Mouse (Mus musculus) embryonic facial prominence, embryonic 15.5 days (tissue): ENCODE measurements around the gene Padi2. TPM values are rescaled to one million over a fixed set of nuclear protein-coding genes. Genes with fewer than 3 reads are reported as not detected.

ENCODE experiments used
- ATAC-seq: fragments of 200-750 bp; cut with Nextera tagmentation; 2 replicates; pipeline ENCODE4 v1.8.0; 2017; ENCODE audit warnings: low read depth, moderate TSS enrichment; ENCODE audit not compliant: insufficient number of reproducible peaks, low FRiP score, low TSS enrichment
- H3K27ac ChIP-seq: fragments of 300-500 bp; sonication (generic); replicated peaks from 2 replicates; pipeline ENCODE4 v1.5.1; 2015; ENCODE audit warnings: mild to moderate bottlenecking, inconsistent platforms
- H3K27me3 ChIP-seq: fragments of 300-500 bp; sonication (generic); 2 replicates; pipeline ENCODE4 v1.6.1; 2015; ENCODE audit warnings: inconsistent platforms
- H3K36me3 ChIP-seq: fragments of 300-500 bp; sonication (generic); 2 replicates; pipeline ENCODE4 v1.6.1; 2015; ENCODE audit warnings: mild to moderate bottlenecking, inconsistent platforms
- H3K4me1 ChIP-seq: fragments of 300-500 bp; sonication (generic); 2 replicates; pipeline ENCODE4 v1.6.1; 2015; ENCODE audit warnings: inconsistent platforms
- H3K4me2 ChIP-seq: fragments of 300-500 bp; sonication (generic); replicated peaks from 2 replicates; pipeline ENCODE4 v1.6.1; 2015; ENCODE audit warnings: mild to moderate bottlenecking, inconsistent platforms
- H3K4me3 ChIP-seq: fragments of 300-500 bp; sonication (generic); replicated peaks from 2 replicates; pipeline ENCODE4 v1.5.1; 2015; ENCODE audit warnings: mild to moderate bottlenecking, inconsistent platforms
- H3K9ac ChIP-seq: fragments of 300-500 bp; sonication (generic); 2 replicates; pipeline ENCODE4 v1.6.1; 2015; ENCODE audit warnings: inconsistent platforms
- H3K9me3 ChIP-seq: fragments of 300-500 bp; sonication (generic); replicated peaks from 2 replicates; pipeline ENCODE4 v1.6.1; 2016; ENCODE audit warnings: inconsistent platforms
- WGBS: fragments of 180-500 bp; shearing (Covaris S2); methylation state at CpG from one replicate; pipeline ENCODE4 v1.1.7; 2015; 5-methylcytosine and 5-hydroxymethylcytosine counted together
- polyA plus RNA-seq: library from polyadenylated mRNA; unstranded; fragments of >200 nt; fragmentation: Nextera tagmentation; extraction: Ambion mirVana; gene quantifications from 2 replicates; pipeline ENCODE4 v1.2.1, GENCODE M21; 2015

The Padi2 gene
- polyA plus RNA-seq, 1 experiment from 2014 or later = 15.3 TPM

DNA sequence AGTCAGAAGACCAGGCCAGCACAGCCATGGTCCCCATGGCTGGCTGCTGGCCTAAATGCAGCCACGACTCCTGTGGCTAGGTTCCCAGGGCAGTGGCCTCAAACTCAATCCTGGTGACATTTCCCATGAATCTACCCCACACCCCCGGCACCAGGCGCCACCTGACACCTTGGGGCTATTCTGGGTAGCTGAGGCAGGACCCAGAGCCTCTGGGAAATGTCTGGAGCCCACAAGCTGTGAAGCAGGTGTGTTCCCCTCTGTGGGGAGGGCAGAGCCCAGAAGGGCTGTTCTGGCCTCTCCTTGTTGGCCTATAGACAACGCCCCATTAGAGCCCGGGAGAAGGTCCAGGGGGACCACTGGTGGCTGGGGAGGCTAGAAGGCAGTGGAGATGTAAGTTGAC is 16.4 kb downstream of the Padi2 start:
- no peak overlapping the region for H3K9ac ChIP-seq
- no peaks in the 10 kb centered on the region for H3K9me3 ChIP-seq
- ATAC-seq = no peak
- H3K4me2 ChIP-seq = no peak overlapping the region
- H3K36me3 ChIP-seq = no peaks in the 10 kb centered on the region
- no peak overlapping the region for H3K27ac ChIP-seq
- no peak overlapping the region for H3K4me3 ChIP-seq
- no peaks in the 10 kb centered on the region for H3K4me1 ChIP-seq
- no peaks in the 10 kb centered on the region for H3K27me3 ChIP-seq
- 82% methylated on average over 5 of the region's 5 CpGs for WGBS

DNA sequence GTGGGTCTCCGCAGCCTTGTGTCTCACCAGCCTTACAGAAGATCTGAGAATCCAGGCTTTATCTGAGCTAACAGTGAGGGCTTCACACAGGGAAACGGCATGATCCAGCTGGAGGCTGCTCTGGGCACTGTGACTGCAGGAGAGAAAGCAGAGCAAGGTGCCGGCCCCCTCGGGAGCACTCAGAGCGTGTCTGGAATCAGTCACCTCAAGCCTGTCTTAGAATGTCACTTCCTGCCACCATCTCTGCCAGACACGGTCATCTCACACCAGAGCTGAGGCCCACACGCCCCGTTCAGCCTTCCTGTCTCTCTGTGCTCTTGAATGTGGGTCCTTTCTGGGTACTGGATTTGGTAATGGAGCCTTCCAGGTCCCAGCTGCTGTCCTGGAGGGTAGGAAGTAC is 19.5 kb downstream of the Padi2 start:
- Histone ChIP-seq H3K4me2 (no peak overlapping the region), H3K9ac (no peak overlapping the region), H3K27ac (no peak overlapping the region), H3K27me3 (no peaks in the 10 kb centered on the region), H3K4me3 (no peak overlapping the region), H3K36me3 (no peaks in the 10 kb centered on the region), H3K9me3 (no peaks in the 10 kb centered on the region), H3K4me1 (no peaks in the 10 kb centered on the region)
- 65% methylated on average over 8 of the region's 8 CpGs for WGBS
- ATAC-seq = no peak

DNA sequence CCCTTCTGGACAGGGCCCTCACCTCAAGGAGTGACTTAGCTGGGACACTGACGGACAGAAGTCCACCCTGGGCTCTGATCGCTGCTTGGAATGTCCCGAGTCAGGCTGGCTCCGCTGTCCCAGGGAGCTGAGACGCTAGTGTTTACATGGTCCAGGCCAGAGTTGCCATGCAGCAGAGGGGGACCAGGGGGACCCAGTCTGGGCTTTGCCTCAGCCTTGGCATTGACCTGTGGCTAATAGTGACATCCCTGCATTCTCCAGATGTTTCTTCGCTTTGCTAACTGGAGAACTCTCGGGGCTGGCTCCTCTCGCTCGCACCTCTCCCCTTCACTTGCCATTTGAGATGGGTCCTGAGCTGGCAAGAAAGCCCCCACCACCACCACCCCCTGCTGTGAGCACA is 22.2 kb downstream of the Padi2 start:
- Histone ChIP-seq H3K4me2 (no peak overlapping the region), H3K9ac (no peak overlapping the region), H3K4me3 (no peak overlapping the region), H3K9me3 (no peaks in the 10 kb centered on the region), H3K4me1 (no peaks in the 10 kb centered on the region), H3K27me3 (no peaks in the 10 kb centered on the region), H3K36me3 (no peaks in the 10 kb centered on the region), H3K27ac (no peak overlapping the region)
- 76% methylated on average over 9 of the region's 9 CpGs for WGBS
- ATAC-seq = no peak

DNA sequence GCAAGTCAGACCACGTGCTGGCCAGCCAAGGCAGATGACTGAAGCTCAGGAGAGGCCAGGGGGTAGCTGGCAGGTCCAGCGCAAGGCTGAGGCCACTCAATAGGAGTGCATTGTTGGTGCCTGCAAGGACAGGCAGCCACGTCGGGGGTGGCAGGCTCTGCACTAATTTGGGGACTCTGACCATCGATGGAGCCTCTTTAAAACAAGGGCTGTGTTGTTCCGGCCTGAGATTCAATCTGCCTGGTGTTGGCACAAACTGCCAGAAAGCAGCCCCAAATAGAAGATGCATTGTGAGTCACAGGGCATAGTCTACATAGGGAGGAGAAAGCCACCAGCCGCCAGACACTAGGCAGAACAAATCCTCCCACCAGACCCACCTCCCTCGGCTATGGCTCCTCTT is 23.6 kb downstream of the Padi2 start:
- no peaks in the 10 kb centered on the region for H3K36me3 ChIP-seq
- H3K4me1 ChIP-seq = no peaks in the 10 kb centered on the region
- H3K27me3 ChIP-seq = no peaks in the 10 kb centered on the region
- H3K4me3 ChIP-seq = no peak overlapping the region
- 31% methylated on average over 8 of the region's 8 CpGs for WGBS
- ATAC-seq = no peak
- no peak overlapping the region for H3K9ac ChIP-seq
- no peak overlapping the region for H3K27ac ChIP-seq
- H3K9me3 ChIP-seq = no peaks in the 10 kb centered on the region
- no peak overlapping the region for H3K4me2 ChIP-seq

GRCm38 (mm10) chr4:140930900-140931470 is 24.8 kb downstream of the Padi2 start:
- H3K9ac ChIP-seq = no peak overlapping the region
- no peak overlapping the region for H3K27ac ChIP-seq
- no peak overlapping the region for H3K4me3 ChIP-seq
- no peak overlapping the region for H3K4me2 ChIP-seq
- no peaks in the 10 kb centered on the region for H3K4me1 ChIP-seq
- 55% methylated on average over 10 of the region's 10 CpGs for WGBS
- no peaks in the 10 kb centered on the region for H3K27me3 ChIP-seq
- no peaks in the 10 kb centered on the region for H3K36me3 ChIP-seq
- no peaks in the 10 kb centered on the region for H3K9me3 ChIP-seq
- ATAC-seq = no peak

DNA sequence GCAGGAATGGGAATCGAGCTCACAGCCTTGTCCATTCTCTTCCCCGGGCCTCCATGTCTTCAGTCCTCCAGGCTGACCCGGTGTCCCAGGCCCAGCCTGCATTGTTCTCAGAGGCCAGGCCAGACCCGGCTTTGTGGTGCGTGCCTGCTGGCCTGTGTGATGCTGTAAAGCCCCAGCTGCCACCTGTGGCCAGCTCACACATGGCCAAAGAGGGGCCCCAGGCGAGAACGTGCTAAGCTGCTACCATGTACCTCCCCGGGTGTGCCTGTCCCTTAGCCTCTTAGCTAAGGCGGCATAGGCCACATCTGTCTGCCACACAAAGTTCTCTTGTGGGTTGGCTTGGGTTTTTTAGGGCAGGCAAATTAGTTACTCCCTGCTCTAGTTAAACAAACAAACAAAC is 29.5 kb downstream of the Padi2 start:
- Histone ChIP-seq H3K4me2 (no peak overlapping the region), H3K9ac (no peak overlapping the region), H3K36me3 (no peaks in the 10 kb centered on the region), H3K4me1 (no peaks in the 10 kb centered on the region), H3K27me3 (no peaks in the 10 kb centered on the region), H3K27ac (no peak overlapping the region), H3K4me3 (no peak overlapping the region), H3K9me3 (0 out of 2 replicates have a peak, but pooled peaks cover 4% of the 10 kb centered on the region)
- no peak for ATAC-seq
- 78% methylated on average over 9 of the region's 9 CpGs for WGBS

GRCm38 (mm10) chr4:140944356-140944755 is 38.2 kb downstream of the Padi2 start:
- H3K4me2 ChIP-seq = no peak overlapping the region
- H3K9me3 ChIP-seq = no peaks in the 10 kb centered on the region
- no peaks in the 10 kb centered on the region for H3K4me1 ChIP-seq
- H3K36me3 ChIP-seq = no peaks in the 10 kb centered on the region
- no peak for ATAC-seq
- H3K4me3 ChIP-seq = no peak overlapping the region
- WGBS = 87% methylated on average over 12 of the region's 12 CpGs
- no peaks in the 10 kb centered on the region for H3K27me3 ChIP-seq
- no peak overlapping the region for H3K9ac ChIP-seq
- H3K27ac ChIP-seq = no peak overlapping the region

GRCm38 (mm10) chr4:140944961-140945442 is 38.9 kb downstream of the Padi2 start:
- Histone ChIP-seq H3K4me1 (no peaks in the 10 kb centered on the region), H3K9me3 (no peaks in the 10 kb centered on the region), H3K27ac (no peak overlapping the region), H3K4me3 (no peak overlapping the region), H3K36me3 (no peaks in the 10 kb centered on the region), H3K4me2 (no peak overlapping the region), H3K9ac (no peak overlapping the region), H3K27me3 (no peaks in the 10 kb centered on the region)
- ATAC-seq = no peak
- WGBS = 57% methylated on average over 5 of the region's 5 CpGs

DNA sequence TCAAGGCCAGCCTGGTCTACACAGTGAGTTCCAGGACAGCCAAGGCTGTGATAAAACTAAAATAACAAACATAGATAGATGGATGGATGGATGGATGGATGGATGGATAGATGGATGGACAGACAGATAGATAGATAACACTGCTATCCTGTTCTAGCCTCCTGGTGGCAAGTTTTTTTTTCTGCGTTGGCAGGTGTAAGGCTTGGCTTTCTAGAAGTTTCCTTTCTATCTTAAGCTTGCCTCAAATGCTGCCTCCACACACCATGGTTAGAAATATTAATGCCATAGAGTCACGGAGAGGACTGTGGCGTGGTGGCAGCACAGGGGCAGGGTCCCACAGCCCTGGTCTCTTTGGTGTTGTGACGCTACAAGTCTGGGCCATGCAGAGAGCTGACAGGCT is 39.4 kb downstream of the Padi2 start:
- H3K27ac ChIP-seq = no peak overlapping the region
- no peaks in the 10 kb centered on the region for H3K4me1 ChIP-seq
- no peaks in the 10 kb centered on the region for H3K9me3 ChIP-seq
- no peak overlapping the region for H3K4me3 ChIP-seq
- H3K4me2 ChIP-seq = no peak overlapping the region
- no peaks in the 10 kb centered on the region for H3K27me3 ChIP-seq
- 93% methylated on average over 4 of the region's 4 CpGs for WGBS
- H3K9ac ChIP-seq = no peak overlapping the region
- H3K36me3 ChIP-seq = no peaks in the 10 kb centered on the region
- no peak for ATAC-seq

GRCm38 (mm10) chr4:140946048-140946447 is 39.9 kb downstream of the Padi2 start:
- 65% methylated on average over 4 of the region's 4 CpGs for WGBS
- no peak for ATAC-seq
- Histone ChIP-seq H3K4me3 (no peak overlapping the region), H3K4me1 (no peaks in the 10 kb centered on the region), H3K36me3 (no peaks in the 10 kb centered on the region), H3K27ac (no peak overlapping the region), H3K27me3 (no peaks in the 10 kb centered on the region), H3K4me2 (no peak overlapping the region), H3K9me3 (no peaks in the 10 kb centered on the region), H3K9ac (no peak overlapping the region)

DNA sequence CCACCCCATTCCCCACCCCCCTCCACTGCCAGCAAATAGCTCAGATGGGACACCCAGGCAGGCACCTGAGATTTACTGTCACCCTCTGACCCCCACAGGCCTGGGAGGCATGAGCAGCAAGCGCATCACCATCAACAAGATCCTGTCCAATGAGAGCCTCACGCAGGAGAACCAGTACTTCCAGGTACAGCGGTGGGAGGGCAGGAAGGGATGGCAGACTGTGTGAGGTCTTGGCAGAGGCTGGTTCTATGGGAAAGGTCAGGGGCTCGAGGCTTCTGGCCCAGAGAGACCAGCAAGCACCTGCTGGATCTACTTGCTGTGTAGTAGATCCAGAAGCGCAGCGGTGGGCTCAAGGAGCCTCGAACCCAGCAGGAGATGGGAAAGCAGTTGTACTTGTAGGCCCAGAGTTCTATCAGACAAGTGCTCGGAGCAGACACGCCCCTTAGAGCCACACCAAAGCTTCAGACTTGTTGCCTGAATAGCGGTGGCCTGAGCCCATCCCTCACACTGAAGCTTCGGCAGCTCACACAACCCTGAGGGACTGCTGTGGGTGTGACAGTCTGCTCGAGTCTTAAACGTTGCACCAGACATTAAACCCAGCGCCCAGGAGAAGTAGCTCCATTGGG is 40.5 kb downstream of the Padi2 start:
- Histone ChIP-seq H3K4me1 (no peaks in the 10 kb centered on the region), H3K9me3 (no peaks in the 10 kb centered on the region), H3K27me3 (no peaks in the 10 kb centered on the region), H3K4me2 (no peak overlapping the region), H3K36me3 (no peaks in the 10 kb centered on the region), H3K4me3 (no peak overlapping the region), H3K27ac (no peak overlapping the region), H3K9ac (no peak overlapping the region)
- 66% methylated on average over 14 of the region's 14 CpGs for WGBS
- ATAC-seq = no peak
